Mouse (Mus musculus) frontal cortex, postnatal 14 days (tissue): ENCODE data around the gene Efcc1.

Experiments used
- DNase-seq, 2 experiments: peaks; one replicate each; pipeline ENCODE4 v3.0.0; 2022; ENCODE audit warnings: low spot score in 2 of 2

Gene Efcc1

GRCm38 (mm10) chr6:87804036-87804435, 73.4 kb downstream of the Efcc1 start:
- DNase-seq = no peak

- DNase-seq = no peak
Measured at GRCm38 (mm10) chr6:87804886-87805285, 74.2 kb downstream of the Efcc1 start.

- DNase-seq = no peak
Measured at GRCm38 (mm10) chr6:87805448-87805847, 74.8 kb downstream of the Efcc1 start.
